ENCODE assay signal across 17 mouse cellular contexts in the genomic region with DNA sequence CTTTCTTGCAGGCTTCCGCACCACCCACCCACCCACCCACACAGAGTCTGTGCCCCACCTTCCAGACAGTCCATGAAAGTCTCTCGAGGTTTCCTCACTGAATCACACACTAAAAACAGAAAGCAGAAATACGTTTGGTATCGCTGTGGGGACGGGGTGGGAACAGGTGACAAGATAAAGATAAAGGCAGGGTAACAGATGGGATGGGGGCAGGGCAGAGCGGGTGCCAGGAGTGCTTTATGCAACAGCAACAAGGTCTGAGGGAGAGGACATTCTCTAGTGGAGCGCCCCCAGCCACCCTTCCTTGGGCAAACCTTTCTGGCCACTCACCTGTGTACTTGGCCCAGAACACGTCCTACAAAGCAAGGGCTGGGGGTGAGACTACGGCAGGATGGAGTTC. TPM values are rescaled to one million over a fixed set of nuclear protein-coding genes. Genes with fewer than 3 reads are reported as not detected.
A peak's percentile ranks its signal among the peaks of the same experiment; 100 is the strongest.
DNase-seq lines count a peak whose midpoint lies in the region; ATAC-seq lines count a peak whose summit lies in the region.
"Had no signal": no experiment of that assay in that cellular context is flagged by ENCODE, and none has a peak within 500 bp of the region (broad histone marks: within the 10 kb centered on the region; RNA-seq: fewer than 3 reads in every experiment).

No protein-coding gene starts in this region.

- H3K36me3 ChIP-seq in liver, embryonic 11.5 days (ENCODE audit: control insufficient read depth, insufficient read depth, low read length), result no peaks in the 10 kb centered on the region
- no peaks in the 10 kb centered on the region for H3K36me3 ChIP-seq in kidney, embryonic 16.5 days (ENCODE audit: insufficient read depth, low read length)
- H3K36me3 ChIP-seq in hindbrain, embryonic 12.5 days, result no peaks in the 10 kb centered on the region
- H3K36me3 ChIP-seq: limb, embryonic 15.5 days; midbrain, embryonic 10.5 days; neural tube, embryonic 12.5 days had no signal

- H3K4me1 ChIP-seq in liver, embryonic 11.5 days (replicated peaks; ENCODE audit: control insufficient read depth, insufficient read depth, low read length), result peaks cover 22% of the 10 kb centered on the region
- no peaks in the 10 kb centered on the region for H3K4me1 ChIP-seq in kidney, embryonic 16.5 days (ENCODE audit: insufficient read depth, low read length)
- no peaks in the 10 kb centered on the region for H3K4me1 ChIP-seq in hindbrain, embryonic 12.5 days
- H3K4me1 ChIP-seq: limb, embryonic 15.5 days; neural tube, embryonic 12.5 days had no signal

- no peaks in the 10 kb centered on the region for H3K9me3 ChIP-seq in liver, embryonic 11.5 days (ENCODE audit: control insufficient read depth, low read length)
- no peaks in the 10 kb centered on the region for H3K9me3 ChIP-seq in kidney, embryonic 16.5 days (ENCODE audit: low read length)
- no peaks in the 10 kb centered on the region for H3K9me3 ChIP-seq in hindbrain, embryonic 12.5 days (replicated peaks)
- H3K9me3 ChIP-seq: limb, embryonic 15.5 days; midbrain, embryonic 10.5 days; neural tube, embryonic 12.5 days had no signal

- DNase-seq in cerebellum, postnatal 4 days (ENCODE audit: low spot score in 2 of 2), result no peak
- peak; percentile 30 for DNase-seq in cerebellum, adult 8-10 months
- peak; percentile 51 for DNase-seq in liver, embryonic 11.5 days (ENCODE audit: low spot score)
- peak; percentile 46 to 55 for DNase-seq in thymus, postnatal 10 days (ENCODE audit: low spot score in 2 of 2)
- DNase-seq: adrenal gland, postnatal 10 days; heart, adult 18-20 months; kidney, postnatal 14 days; layer of hippocampus, postnatal 36 days; right cerebral cortex, adult 18-20 months had no signal

- H3K4me3 ChIP-seq in liver, embryonic 11.5 days (ENCODE audit: low read depth, low read length), result peak overlapping the region; percentile 43
- H3K4me3 ChIP-seq in kidney, embryonic 16.5 days (ENCODE audit: low read length), result no peak overlapping the region
- H3K4me3 ChIP-seq in hindbrain, embryonic 12.5 days, result no peak overlapping the region
- H3K4me3 ChIP-seq: limb, embryonic 15.5 days; midbrain, embryonic 10.5 days; neural tube, embryonic 12.5 days had no signal

- peak overlapping the region; percentile 65; the same call in 1 of the 2 replicates for H3K9ac ChIP-seq in liver, embryonic 11.5 days (ENCODE audit: low read depth, low read length)
- no peak overlapping the region for H3K9ac ChIP-seq in kidney, embryonic 16.5 days (replicated peaks; ENCODE audit: low read length)
- H3K9ac ChIP-seq in hindbrain, embryonic 12.5 days, result no peak overlapping the region
- H3K9ac ChIP-seq: limb, embryonic 15.5 days; neural tube, embryonic 12.5 days had no signal

- 0 out of 2 replicates have a peak overlapping the region, but pooled peaks have one; percentile 73 for H3K27ac ChIP-seq in liver, embryonic 11.5 days (ENCODE audit: low read depth, low read length)
- no peak overlapping the region for H3K27ac ChIP-seq in kidney, embryonic 16.5 days (ENCODE audit: low read length)
- H3K27ac ChIP-seq in hindbrain, embryonic 12.5 days, result no peak overlapping the region
- H3K27ac ChIP-seq: limb, embryonic 15.5 days; midbrain, embryonic 10.5 days; neural tube, embryonic 12.5 days had no signal

- WGBS in liver, embryonic 11.5 days, result 45% methylated on average over 9 of the region's 9 CpGs
- WGBS in kidney, embryonic 16.5 days, result 78% methylated on average over 9 of the region's 9 CpGs
- 81% methylated on average over 9 of the region's 9 CpGs for WGBS in hindbrain, embryonic 12.5 days

- peak overlapping the region; percentile 68 for H3K4me2 ChIP-seq in liver, embryonic 11.5 days
- H3K4me2 ChIP-seq in kidney, embryonic 16.5 days (replicated peaks; ENCODE audit: low read depth, low read length), result no peak overlapping the region
- H3K4me2 ChIP-seq in hindbrain, embryonic 12.5 days (replicated peaks), result no peak overlapping the region
- H3K4me2 ChIP-seq: limb, embryonic 15.5 days; neural tube, embryonic 12.5 days had no signal

- H3K27me3 ChIP-seq in liver, embryonic 11.5 days (replicated peaks; ENCODE audit: control insufficient read depth, insufficient read depth, low read length), result no peaks in the 10 kb centered on the region
- H3K27me3 ChIP-seq in kidney, embryonic 16.5 days (ENCODE audit: insufficient read depth, low read length), result no peaks in the 10 kb centered on the region
- H3K27me3 ChIP-seq in hindbrain, embryonic 12.5 days, result no peaks in the 10 kb centered on the region
- H3K27me3 ChIP-seq: limb, embryonic 15.5 days; neural tube, embryonic 12.5 days; Patski had no signal

- peak; percentile 38; the same call in 1 of the 2 replicates for ATAC-seq in cerebellum, adult (ENCODE audit: insufficient number of reproducible peaks, low FRiP score, low TSS enrichment)
- peak; percentile 77 for ATAC-seq in liver, embryonic 11.5 days (replicated peaks; ENCODE audit: low FRiP score)
- ATAC-seq in activated CD4-positive, CD25-positive, alpha-beta regulatory T cell, adult 4 months, result no peak
- ATAC-seq in kidney, embryonic 16.5 days (ENCODE audit: low FRiP score, low TSS enrichment), result no peak
- ATAC-seq in hindbrain, embryonic 12.5 days (ENCODE audit: low FRiP score), result no peak
- ATAC-seq: Patski had no signal

RNA-seq across cellular contexts. Expression of a gene that starts 1.4 kb away (rescaled TPM):
- 124 and 136 TPM in 2 replicates for polyA plus RNA-seq in liver, embryonic 11.5 days (2014; fragmentation: Nextera tagmentation; extraction: Ambion mirVana)
- under 1 TPM in 1 of 2 experiments, not detected in 1; 0.24 TPM for polyA plus RNA-seq in activated CD4-positive, CD25-positive, alpha-beta regulatory T cell, adult 4 months (2017; shearing (Covaris generic))
- 1.2 and 1.8 TPM in 2 replicates for polyA plus RNA-seq in kidney, embryonic 16.5 days (2015; fragmentation: Nextera tagmentation; extraction: Ambion mirVana)
- polyA plus RNA-seq in hindbrain, embryonic 12.5 days (2016; fragmentation: Nextera tagmentation; extraction: Ambion mirVana), result 0.20 and 0.23 TPM in 2 replicates
- polyA plus RNA-seq: Patski had no signal

RNA-seq across cellular contexts. Expression of a gene that starts 14.8 kb away (rescaled TPM):
- polyA plus RNA-seq in liver, embryonic 11.5 days (2014; fragmentation: Nextera tagmentation; extraction: Ambion mirVana), result 5.1 and 5.4 TPM in 2 replicates
- polyA plus RNA-seq in activated CD4-positive, CD25-positive, alpha-beta regulatory T cell, adult 4 months (2017; shearing (Covaris generic)), result 10 to 100 TPM in 1 of 2 experiments, 1 to 10 TPM in 1; 6.4 to 11.5 TPM
- polyA plus RNA-seq in kidney, embryonic 16.5 days (2015; fragmentation: Nextera tagmentation; extraction: Ambion mirVana), result 12.6 and 13.8 TPM in 2 replicates
- 11.6 and 13.0 TPM in 2 replicates for polyA plus RNA-seq in hindbrain, embryonic 12.5 days (2016; fragmentation: Nextera tagmentation; extraction: Ambion mirVana)

RNA-seq across cellular contexts. Expression of a gene that starts 14.8 kb away (rescaled TPM):
- 99.2 and 100 TPM in 2 replicates for polyA plus RNA-seq in liver, embryonic 11.5 days (2014; fragmentation: Nextera tagmentation; extraction: Ambion mirVana)
- 100 to 1,000 TPM; 128 to 138 TPM for polyA plus RNA-seq in activated CD4-positive, CD25-positive, alpha-beta regulatory T cell, adult 4 months (2017; shearing (Covaris generic))
- 137 and 142 TPM in 2 replicates for polyA plus RNA-seq in kidney, embryonic 16.5 days (2015; fragmentation: Nextera tagmentation; extraction: Ambion mirVana)
- polyA plus RNA-seq in hindbrain, embryonic 12.5 days (2016; fragmentation: Nextera tagmentation; extraction: Ambion mirVana), result 93.6 and 98.3 TPM in 2 replicates

Comparison
In these comparisons a context has a peak if more than half of its experiments do, and no peak if none do; other contexts are left out.
1. DNase-seq: peak in cerebellum, adult 8-10 months (single experiment), liver, embryonic 11.5 days (single experiment) and thymus, postnatal 10 days (2 of 2); none in cerebellum, postnatal 4 days (0 of 2).
2. ATAC-seq: peak in cerebellum, adult (single experiment) and liver, embryonic 11.5 days (single experiment); none in activated CD4-positive, CD25-positive, alpha-beta regulatory T cell, adult 4 months (single experiment), kidney, embryonic 16.5 days (single experiment) and hindbrain, embryonic 12.5 days (single experiment).
3. RNA of a gene that starts 1.4 kb away (polyA plus RNA-seq): 124 to 136 TPM in liver, embryonic 11.5 days; 1.2 to 1.8 TPM in kidney, embryonic 16.5 days, 0.24 TPM in activated CD4-positive, CD25-positive, alpha-beta regulatory T cell, adult 4 months and 0.20 to 0.23 TPM in hindbrain, embryonic 12.5 days; every median in the first group is over 10 times any median in the second.